Mouse (Mus musculus): ENCODE measurements at regions not wholly inside any gene's neighbourhood (a gene's known extent, or its start where the extent isn't known, plus 50 kb on each side); places are given as distances from the start of the nearest gene placed in this dataset.
A peak's percentile ranks its signal among the peaks of the same experiment; 100 is the strongest.

GRCm38 (mm10) chr7:136060339-136061073 lies 344.3 kb upstream of the Mki67 start:
- peak; percentile 8 for DNase-seq
- Histone ChIP-seq H3K4me3 (replicated peaks; ENCODE audit: extremely low read depth, low read depth, low read length) (no peak overlapping the region), H3K4me1 (ENCODE audit: control insufficient read depth, insufficient read depth, low read length) (no peaks in the 10 kb centered on the region)
- 13% methylated on average over 29 of the region's 29 CpGs for WGBS
- TF ChIP-seq POLR2A (IDR thresholded peaks at IDR 0.05; ENCODE audit: borderline replicate concordance, extremely low read depth, low read depth, low read length) (no peak), CTCF (IDR thresholded peaks at IDR 0.05; ENCODE audit: insufficient read depth, low read length) (no peak)

- Histone ChIP-seq H3K4me3 (replicated peaks; ENCODE audit: extremely low read depth, low read depth, low read length) (no peak overlapping the region), H3K4me1 (ENCODE audit: control insufficient read depth, insufficient read depth, low read length) (no peaks in the 10 kb centered on the region)
- no peak for DNase-seq
- TF ChIP-seq POLR2A (IDR thresholded peaks at IDR 0.05; ENCODE audit: borderline replicate concordance, extremely low read depth, low read depth, low read length): no peak
- no peak for TF ChIP-seq CTCF (IDR thresholded peaks at IDR 0.05; ENCODE audit: insufficient read depth, low read length)
- WGBS: 60% methylated on average over 5 of the region's 5 CpGs
Measured at GRCm38 (mm10) chr7:136062658-136063057, 346.5 kb upstream of the Mki67 start.

GRCm38 (mm10) chr7:136065038-136065678 lies 349.0 kb upstream of the Mki67 start:
- 63% methylated on average over 12 of the region's 12 CpGs for WGBS
- no peak for TF ChIP-seq CTCF (IDR thresholded peaks at IDR 0.05; ENCODE audit: insufficient read depth, low read length)
- TF ChIP-seq POLR2A (IDR thresholded peaks at IDR 0.05; ENCODE audit: borderline replicate concordance, extremely low read depth, low read depth, low read length): no peak
- H3K4me1 ChIP-seq (ENCODE audit: control insufficient read depth, insufficient read depth, low read length): no peaks in the 10 kb centered on the region

GRCm38 (mm10) chr7:136065679-136066055 lies 349.5 kb upstream of the Mki67 start:
- H3K4me1 ChIP-seq (ENCODE audit: control insufficient read depth, insufficient read depth, low read length): no peaks in the 10 kb centered on the region
- H3K4me3 ChIP-seq (replicated peaks; ENCODE audit: extremely low read depth, low read depth, low read length): no peak overlapping the region
- WGBS: 45% methylated on average over 10 of the region's 10 CpGs
- no peak for TF ChIP-seq POLR2A (IDR thresholded peaks at IDR 0.05; ENCODE audit: borderline replicate concordance, extremely low read depth, low read depth, low read length)
- TF ChIP-seq CTCF (IDR thresholded peaks at IDR 0.05; ENCODE audit: insufficient read depth, low read length): no peak
- DNase-seq: no peak

More at GRCm38 (mm10) chr7:136065038-136065678, 349.0 kb upstream of the Mki67 start:
- no peak overlapping the region for H3K4me3 ChIP-seq (replicated peaks; ENCODE audit: extremely low read depth, low read depth, low read length)
- no peak for DNase-seq

- TF ChIP-seq CTCF (IDR thresholded peaks at IDR 0.05; ENCODE audit: insufficient read depth, low read length): no peak
- 51% methylated on average over 5 of the region's 5 CpGs for WGBS
- H3K4me3 ChIP-seq (replicated peaks; ENCODE audit: extremely low read depth, low read depth, low read length): no peak overlapping the region
- no peak for DNase-seq
- H3K4me1 ChIP-seq (ENCODE audit: control insufficient read depth, insufficient read depth, low read length): no peaks in the 10 kb centered on the region
Measured at GRCm38 (mm10) chr7:136070881-136071280, 354.7 kb upstream of the Mki67 start.

- whole genome bisulfite sequencing: 84% methylated on average over 4 of the region's 4 CpGs
- Histone ChIP-seq H3K4me1 (ENCODE audit: control insufficient read depth, insufficient read depth, low read length) (no peaks in the 10 kb centered on the region), H3K4me3 (replicated peaks; ENCODE audit: extremely low read depth, low read depth, low read length) (no peak overlapping the region)
- TF ChIP-seq POLR2A (IDR thresholded peaks at IDR 0.05; ENCODE audit: borderline replicate concordance, extremely low read depth, low read depth, low read length): no peak
- TF ChIP-seq CTCF (IDR thresholded peaks at IDR 0.05; ENCODE audit: insufficient read depth, low read length): no peak
- DNase-seq: no peak
Measured at GRCm38 (mm10) chr7:136071331-136071730, 355.2 kb upstream of the Mki67 start.

GRCm38 (mm10) chr7:136073265-136073799 lies 357.2 kb upstream of the Mki67 start:
- WGBS: 78% methylated on average over 6 of the region's 6 CpGs
- H3K4me1 ChIP-seq (ENCODE audit: control insufficient read depth, insufficient read depth, low read length): no peaks in the 10 kb centered on the region
- no peak overlapping the region for H3K4me3 ChIP-seq (replicated peaks; ENCODE audit: extremely low read depth, low read depth, low read length)
- DNase-seq: no peak
- TF ChIP-seq CTCF (IDR thresholded peaks at IDR 0.05; ENCODE audit: insufficient read depth, low read length) (no peak), POLR2A (IDR thresholded peaks at IDR 0.05; ENCODE audit: borderline replicate concordance, extremely low read depth, low read depth, low read length) (no peak)

- TF ChIP-seq POLR2A (IDR thresholded peaks at IDR 0.05; ENCODE audit: borderline replicate concordance, extremely low read depth, low read depth, low read length) (no peak), CTCF (IDR thresholded peaks at IDR 0.05; ENCODE audit: insufficient read depth, low read length) (no peak)
- no peak overlapping the region for H3K4me3 ChIP-seq (replicated peaks; ENCODE audit: extremely low read depth, low read depth, low read length)
- WGBS: 68% methylated on average over 2 of the region's 2 CpGs
- H3K4me1 ChIP-seq (ENCODE audit: control insufficient read depth, insufficient read depth, low read length): no peaks in the 10 kb centered on the region
- DNase-seq: no peak
Measured at GRCm38 (mm10) chr7:136074043-136074442, 357.9 kb upstream of the Mki67 start.

GRCm38 (mm10) chr7:136081534-136082252 lies 365.5 kb upstream of the Mki67 start:
- no peak for DNase-seq
- no peak for TF ChIP-seq CTCF (IDR thresholded peaks at IDR 0.05; ENCODE audit: insufficient read depth, low read length)
- TF ChIP-seq POLR2A (IDR thresholded peaks at IDR 0.05; ENCODE audit: borderline replicate concordance, extremely low read depth, low read depth, low read length): no peak

More at GRCm38 (mm10) chr7:136081534-136082252, 365.5 kb upstream of the Mki67 start:
- WGBS: 48% methylated on average over 7 of the region's 7 CpGs
- H3K4me3 ChIP-seq (replicated peaks; ENCODE audit: extremely low read depth, low read depth, low read length): no peak overlapping the region
- no peaks in the 10 kb centered on the region for H3K4me1 ChIP-seq (ENCODE audit: control insufficient read depth, insufficient read depth, low read length)

Data from lung, adult 2 months (tissue).